Mouse (Mus musculus) retina, adult 2 months (tissue): ENCODE measurements at regions not wholly inside any gene's neighbourhood (a gene's known extent, or its start where the extent isn't known, plus 50 kb on each side); places are given as distances from the start of the nearest gene placed in this dataset.

Experiments used
- DNase-seq: peaks from one replicate; pipeline ENCODE4 v3.0.0-alpha.2; 2012; ENCODE audit warnings: low read depth, low spot score

DNA sequence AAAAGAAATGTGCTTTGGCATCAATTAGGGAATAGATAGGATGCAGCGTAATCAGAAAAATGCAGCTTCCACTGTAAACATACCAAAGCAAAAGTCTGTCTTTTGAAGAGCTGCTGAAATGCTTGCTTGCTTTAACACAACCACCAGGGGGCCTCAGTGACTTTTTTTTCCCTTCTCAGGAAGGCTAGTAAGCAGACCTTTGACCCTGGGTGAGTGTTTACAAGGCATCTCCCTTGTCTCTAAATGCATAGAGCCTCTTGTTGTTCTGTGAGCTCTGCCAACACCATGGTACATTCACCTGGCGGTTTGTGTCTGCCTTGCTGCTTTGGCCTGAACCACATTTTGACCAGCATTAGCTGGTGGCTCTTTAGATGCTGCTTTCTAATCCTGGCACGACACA is 191.9 kb upstream of the C9orf72 start:
- peak; percentile 6 for DNase-seq

DNA sequence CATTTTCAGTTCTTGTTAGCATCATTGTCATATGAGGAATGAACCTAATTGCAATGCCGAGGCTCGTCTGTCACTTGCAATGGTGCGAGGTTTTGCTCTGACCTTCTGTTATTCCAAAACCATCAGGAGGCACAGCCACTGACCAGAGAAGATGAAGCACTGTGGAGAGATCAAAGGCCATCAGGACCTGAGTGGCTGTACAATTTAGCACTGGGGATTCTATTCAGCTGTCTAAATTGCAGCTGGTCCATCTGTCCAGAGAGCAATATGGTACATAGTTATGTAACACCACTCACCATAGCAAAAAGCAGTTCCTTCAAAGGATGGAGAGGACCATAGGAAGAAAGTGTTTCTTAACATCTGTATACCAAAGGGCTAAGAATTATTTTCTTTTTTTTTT is 187.5 kb upstream of the C9orf72 start:
- no peak for DNase-seq

DNA sequence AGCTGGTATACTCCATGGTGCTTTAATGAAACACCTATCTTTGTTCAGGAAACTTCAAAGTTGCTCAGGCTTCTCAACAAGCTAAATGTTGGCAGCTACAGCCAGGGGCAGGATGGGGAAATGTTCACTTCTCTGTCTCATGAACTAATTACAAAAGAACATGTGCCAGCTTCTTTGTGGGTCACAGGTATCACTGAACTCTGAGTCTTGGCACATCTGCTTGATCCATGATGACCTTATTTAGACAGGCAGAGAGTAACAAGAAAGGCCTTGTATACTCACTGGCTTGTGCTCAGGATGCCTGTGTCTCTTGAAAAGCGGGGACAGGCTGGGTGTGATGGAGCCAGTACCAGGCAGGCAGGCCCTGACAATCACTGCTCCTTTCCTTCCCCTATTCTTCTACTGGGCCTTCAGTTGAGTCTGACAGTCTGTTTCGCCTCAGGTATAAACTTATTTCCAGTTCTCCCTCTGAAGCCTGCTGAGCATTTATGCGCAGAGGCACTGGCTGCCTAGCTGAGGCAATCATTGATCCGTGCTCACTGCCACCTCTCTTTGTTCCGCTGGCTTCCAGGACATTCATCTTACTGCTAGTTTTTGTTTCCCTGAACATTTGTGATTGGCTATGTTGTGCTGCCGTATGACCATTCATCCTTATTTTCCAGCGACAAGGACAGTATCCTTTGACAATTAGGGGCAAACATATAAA is 179.5 kb upstream of the C9orf72 start:
- DNase-seq, result no peak

DNA sequence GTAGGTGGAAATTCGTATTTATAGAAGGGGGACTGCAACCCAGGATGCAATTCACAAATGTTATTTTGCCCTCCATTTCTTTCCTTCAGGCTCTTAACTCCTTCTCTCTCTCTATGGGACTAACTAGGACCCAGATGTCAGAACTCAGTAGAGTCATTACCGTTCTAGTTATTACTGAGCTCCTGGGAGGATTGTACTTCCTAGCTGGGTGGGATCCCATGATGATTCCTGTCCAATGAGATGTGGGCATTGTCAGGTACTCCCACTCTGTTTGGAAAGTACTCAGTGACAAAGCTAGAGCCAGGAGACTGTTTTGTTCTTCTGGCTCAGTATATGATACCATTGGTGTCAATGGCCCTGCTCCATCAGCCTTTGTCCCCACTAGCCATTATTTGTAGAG is 178.1 kb upstream of the C9orf72 start:
- no peak for DNase-seq

DNA sequence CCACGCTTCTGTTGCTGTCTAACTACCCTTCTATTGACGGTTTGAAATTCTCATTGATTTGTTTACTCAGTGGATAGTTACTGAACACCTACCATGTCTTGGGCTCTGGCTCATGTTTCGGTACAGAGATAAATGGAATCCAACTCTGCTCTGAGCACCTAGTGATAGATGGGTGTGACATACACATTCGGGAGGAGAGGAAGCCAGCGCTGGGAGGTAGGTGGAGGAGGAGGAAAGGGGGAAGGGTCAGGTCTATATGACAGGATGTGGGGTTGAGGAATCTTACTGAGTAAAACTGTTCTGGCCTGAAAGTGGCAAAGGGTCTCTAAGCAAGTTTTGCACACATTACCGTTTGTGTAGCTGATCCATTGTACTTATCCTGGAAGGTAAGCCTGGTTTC is 177.6 kb upstream of the C9orf72 start:
- no peak for DNase-seq

DNA sequence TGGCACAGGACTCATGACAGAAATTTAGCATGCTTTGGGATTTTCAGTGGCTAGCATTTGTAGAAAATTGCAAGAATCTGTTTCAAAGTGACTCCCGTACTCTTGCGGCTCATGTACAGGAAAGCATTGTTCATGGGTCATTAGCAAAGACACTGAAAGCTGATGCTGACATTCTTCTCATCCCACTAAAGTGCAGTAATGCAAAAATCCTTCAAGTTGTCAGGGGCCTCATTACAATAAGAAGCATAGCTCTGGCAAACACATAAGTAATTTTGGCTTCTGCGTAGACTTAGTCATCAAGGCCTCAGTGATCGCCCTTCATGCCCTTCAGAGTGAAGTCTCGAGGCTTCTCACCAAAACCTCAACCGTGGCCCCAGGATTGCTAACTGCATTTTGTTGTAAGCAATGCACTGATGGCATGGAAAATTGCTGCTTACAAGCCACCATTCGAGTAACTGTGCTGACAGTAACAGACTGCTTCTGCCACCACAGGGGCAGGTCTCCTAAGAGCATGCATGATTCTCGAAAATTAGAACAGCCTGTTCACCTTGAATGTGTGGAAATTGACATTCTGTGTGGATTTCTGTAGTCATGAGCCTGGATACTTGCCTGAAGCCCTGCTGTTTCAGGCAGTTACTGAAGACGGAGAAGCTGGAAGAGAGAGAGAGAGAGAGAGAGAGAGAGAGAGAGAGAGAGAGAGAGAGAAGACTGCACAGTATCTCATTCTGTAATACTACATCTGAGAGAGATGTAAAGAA is 176.6 kb upstream of the C9orf72 start:
- no peak for DNase-seq

DNA sequence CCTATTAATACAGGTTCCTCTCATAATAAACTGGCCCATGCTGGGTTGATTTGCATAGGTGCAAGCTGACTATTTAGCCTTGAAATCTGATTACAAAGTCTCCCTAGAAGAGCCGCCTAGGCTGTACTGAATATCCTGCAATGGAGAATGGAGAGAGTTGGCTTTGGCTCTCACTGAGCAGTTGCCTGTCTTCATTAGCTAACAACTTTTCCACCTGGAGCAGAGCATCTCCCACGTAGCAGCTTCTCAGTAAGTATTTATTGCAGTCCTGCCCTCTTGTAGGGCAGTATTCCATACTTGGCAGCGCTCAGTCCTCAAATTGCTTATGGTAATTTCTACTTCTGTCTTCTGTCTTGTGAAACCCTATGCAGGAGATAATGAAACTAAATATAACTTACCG is 175.8 kb upstream of the C9orf72 start:
- DNase-seq, result no peak

DNA sequence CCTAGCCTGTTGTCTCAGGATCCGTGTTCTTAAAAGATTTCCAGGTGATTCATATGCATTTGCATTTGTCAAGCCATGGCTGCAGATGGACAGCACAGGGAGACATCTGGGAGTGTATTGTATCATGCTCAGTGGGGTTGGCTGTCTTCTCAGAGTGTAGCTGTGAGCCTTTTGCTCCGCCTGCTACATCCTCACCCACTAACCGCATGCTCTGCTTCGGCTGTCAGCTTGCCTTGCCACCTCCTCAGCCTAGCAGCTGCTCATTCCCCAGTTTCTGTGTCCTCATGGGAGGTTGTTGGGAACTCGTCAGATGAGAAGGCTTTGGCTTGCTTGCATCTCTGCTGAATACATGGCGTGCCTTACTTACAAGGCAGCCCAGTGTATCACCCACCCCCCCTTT is 174.5 kb upstream of the C9orf72 start:
- no peak for DNase-seq

DNA sequence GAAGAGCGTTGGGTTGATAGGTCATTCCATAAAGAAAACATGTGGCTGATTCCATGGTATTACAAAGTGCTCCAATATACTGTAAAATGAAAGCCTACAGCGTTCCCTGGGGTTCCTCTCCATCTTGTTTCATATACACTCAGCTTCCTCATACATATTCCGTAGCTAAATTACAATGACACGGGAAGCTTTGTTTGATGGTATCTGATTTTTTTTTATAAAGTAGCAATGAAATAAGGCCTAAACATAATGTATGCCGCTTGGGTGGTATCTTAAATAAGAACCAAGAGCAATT is 169.6 kb upstream of the C9orf72 start:
- no peak for DNase-seq

DNA sequence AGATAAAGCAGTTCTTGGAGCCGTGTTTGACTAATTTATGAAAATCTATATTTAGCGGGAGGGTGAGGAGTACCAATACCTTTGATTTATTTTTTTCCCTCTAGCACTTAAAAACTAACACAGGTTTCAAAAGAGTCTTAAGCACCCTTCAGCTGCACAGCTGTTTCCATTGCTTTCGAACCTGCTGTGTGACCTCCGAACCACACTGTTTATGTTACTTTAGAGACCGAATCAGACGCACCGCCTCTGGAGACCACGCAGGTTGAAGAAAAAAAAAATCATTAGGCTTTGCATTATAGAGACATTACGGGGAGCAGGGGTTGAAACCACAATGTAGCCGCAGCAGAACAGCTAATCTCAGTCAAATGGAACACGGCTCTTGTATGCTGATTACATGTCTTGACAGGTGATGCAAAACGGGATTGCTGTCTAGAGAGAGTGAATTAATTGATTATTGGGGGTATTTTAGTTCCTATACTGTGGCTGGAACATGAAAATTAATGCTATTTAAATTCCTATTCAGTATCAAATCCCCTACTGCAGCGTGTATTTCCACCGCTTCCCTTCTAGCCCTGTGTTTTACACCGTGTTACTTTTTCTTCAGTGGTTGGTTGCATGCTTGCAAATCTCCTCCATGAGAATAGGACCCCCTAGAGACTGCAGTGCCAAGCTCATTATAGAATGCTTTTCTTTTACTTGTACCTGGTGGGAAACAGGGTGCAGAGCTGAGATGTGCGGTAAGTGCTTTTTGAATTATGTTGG is 169.0 kb upstream of the C9orf72 start:
- DNase-seq, result no peak

DNA sequence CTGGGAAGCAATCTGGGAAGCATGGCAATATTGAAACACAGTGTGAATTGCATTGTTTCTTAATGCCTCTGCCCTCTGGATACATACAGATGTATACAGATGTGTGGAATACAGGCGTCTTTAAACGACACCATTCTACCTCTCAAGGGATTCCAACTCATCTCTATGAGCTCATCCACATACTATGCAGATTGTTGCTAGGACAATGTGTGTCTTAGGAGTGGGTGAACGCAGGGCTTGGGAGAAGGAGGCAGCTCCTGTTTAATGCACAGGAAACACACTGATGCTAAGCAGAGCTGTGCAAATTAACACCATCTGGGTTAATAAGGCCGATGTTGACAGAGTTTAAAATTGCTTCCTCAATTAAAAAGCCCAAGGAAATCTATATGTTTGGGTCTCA is 149.8 kb upstream of the C9orf72 start:
- no peak for DNase-seq

DNA sequence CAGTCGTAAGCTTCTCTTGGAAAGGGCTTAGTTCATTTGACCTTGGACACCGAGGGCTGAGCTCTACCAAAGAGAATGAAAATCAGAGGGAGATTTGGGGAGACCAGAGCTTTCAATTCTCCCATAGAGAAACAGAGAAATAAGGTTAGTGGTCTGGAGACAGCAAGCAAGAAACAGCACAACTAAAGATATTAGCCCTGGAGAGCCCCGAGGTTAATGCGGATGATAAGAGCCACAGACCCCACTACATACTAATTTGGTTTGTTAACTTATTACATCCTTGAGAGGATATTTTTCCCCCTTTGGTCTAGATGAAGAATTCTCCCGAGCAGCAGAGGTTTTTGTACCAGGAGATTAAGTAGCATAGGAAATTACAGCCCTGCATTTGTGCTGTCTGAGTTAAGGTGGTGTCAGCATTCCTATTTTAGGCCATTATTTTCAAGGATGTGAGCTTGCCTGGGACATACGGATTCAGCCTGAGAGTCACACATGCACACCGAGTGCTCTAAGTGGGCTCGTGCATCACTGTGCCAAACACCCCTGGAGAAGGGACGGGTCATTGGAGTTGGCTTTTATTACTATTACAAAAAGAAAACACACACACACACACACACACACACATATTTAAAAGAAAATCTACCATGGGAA is 147.4 kb upstream of the C9orf72 start:
- DNase-seq, result no peak

DNA sequence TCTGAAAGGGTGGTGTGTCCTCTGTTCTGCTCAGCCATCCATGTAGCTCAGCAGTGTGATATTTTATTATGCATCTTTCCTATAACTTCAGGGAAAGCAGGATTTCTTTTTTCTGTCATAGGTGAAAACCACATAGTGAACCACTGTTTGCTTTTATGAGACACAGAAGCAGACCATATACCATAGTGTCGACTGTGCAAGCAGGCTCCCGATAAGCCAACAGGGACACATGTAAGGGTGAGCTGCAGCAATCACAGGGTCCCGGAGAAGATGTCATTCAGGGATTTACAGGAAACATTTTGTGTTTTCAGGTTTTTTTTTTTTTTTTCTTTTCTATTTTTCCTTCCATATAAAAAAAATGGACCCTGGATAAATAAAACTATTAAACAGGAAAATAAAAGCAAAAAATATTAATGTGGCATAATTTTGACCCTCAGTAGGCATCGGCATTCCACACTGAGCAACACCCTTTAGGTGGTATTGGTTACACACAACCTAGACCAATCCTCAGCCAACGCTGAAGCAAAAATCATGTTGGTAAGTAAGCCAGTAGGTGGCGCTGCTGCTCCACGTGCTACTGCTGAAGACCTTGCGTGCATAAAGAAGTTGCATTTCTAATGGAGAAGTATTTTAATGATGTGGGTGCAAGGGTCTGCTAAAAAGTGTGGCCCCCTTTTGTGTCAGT is 146.7 kb upstream of the C9orf72 start:
- DNase-seq, result peak; percentile 37

DNA sequence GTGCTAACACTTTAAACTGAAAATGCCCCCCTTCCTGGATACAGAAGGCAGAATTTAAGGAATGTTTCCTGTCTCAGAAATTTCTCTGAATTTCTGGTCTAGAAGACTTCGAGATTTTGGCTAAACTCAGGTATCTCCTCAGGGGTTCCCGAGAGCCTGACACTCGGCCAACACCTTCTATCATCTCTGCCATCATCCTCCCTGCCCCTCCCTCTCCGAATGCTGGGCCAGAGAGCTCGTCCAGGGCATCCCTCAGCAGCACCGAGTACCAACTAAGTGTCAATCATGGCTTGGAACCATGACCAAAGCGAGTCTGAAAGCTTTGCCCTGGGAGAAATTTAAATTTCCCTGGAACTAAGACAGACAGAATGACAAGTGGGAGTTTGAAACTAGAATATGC is 138.2 kb upstream of the C9orf72 start:
- no peak for DNase-seq

DNA sequence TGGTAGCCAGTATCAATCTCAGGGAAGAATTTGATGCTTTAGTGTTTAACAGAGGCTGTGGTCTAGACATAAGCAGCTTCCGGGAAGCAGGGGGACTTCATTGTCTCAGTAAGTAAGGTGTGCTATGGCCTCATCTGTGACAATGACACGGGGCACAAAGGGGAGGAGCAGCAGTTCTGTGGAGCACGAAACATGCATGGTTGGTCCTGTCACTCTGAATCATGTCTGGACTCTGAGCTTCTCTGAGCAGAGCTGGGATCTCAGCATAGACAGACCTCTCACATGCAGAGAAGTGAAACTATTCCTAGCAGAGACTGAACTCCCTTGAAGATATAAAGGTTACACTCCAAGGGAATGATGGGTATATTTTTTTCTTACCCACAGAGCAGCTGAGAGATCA is 136.2 kb upstream of the C9orf72 start:
- no peak for DNase-seq

DNA sequence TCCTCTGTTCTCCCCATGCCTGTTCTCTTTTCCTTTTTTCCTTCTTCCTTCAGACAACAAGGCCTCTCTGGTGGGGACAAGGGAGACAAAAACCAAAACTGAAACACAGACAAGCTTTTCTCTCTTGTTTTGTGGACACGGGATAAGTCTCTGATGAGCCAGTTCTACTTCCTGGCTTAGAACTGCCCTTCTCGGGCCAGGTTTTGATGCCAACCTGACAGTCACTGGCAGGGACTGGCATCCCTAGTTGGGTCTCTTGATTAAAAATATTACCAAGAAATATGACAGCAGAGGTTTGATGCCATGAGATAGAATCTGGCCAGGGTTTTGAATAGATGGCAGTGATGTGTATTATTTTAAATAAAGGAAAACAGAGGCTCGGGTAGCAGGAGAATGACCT is 133.4 kb upstream of the C9orf72 start:
- DNase-seq, result no peak

DNA sequence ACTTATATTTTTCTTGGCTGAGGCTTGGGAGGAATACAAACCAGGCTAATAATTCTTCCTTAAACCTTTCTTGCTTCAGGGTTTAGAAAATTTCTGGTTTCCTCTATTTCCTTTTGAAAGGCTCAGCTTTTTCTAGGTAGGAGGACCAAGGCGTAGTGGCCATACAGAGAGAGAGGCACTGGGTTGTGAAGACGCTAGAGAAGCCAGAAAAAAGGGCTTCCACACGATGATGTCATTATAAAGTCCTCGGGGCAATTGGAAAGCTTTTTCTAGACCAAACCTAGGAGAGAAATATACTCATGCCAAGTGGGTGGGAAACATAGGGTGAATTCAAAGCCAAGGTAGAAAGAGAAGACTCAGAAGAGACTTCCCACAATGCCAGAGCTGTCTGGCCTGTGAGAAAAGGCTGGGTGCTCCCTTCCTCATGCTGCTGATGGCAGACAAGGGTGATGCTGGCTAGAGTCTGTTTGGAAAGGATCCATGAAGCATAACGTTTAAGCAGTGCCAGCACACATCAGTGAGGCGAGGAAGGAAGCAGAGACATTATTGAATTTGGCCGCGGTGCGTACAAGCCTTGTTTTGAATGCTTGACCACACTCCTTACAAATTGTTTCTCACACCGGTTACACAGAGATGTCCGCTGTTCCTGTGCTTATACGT is 131.1 kb upstream of the C9orf72 start:
- DNase-seq, result no peak

DNA sequence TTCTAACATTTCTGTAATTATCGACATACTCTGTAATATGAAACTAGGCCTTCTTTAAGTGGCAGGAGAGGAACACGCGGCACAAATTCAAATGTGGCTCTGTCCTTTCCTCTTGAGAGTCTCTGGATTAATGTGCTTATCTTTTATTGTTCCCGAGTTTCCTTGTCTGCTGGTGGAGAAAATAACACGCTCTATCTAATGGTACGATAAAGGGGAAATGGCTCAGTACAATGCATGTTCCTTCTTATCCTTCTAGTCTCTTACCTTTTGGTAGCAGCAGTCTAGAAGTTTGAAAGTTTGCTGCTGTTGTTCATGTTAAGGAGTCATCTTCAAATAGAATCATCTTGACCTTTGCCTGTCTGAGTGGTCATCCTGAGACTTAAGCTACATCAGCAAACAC is 130.1 kb upstream of the C9orf72 start:
- no peak for DNase-seq

DNA sequence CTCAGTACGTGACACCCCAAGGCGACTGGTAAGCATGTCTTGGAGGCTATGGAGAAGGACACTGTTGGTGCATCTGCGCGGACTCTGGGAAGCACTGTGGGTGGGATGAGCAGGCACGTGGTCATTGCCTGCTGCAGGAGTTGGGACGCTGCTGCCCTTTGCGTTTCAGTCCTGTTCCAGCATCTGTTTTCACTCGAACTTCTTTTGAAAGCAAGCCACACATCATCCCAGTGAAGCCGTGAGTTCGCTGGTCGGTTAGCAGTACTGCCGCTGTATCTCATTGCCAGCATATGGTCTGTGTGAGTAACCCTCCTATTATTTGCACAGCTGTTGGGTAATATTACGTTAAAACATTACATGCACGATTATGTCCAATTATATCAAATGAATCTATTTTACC is 128.1 kb upstream of the C9orf72 start:
- DNase-seq, result no peak

DNA sequence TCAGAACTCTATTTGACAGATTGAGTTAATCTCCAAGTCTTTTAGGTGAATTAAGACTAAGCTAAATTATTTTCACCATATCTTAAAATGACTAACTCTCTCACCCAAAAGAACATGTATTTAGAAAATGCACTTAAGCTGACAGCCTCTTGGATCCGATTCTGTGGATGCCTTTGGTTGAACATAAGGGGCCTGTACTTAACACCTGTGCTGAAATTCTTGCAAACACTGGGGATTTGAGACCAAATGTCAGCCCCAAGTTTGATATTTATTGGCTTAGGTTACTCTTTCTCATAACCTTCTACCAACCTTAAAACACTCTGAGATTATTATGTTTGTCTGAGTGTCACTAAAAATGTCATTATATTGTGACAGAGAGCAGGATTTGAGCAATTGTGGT is 126.6 kb upstream of the C9orf72 start:
- DNase-seq, result no peak

DNA sequence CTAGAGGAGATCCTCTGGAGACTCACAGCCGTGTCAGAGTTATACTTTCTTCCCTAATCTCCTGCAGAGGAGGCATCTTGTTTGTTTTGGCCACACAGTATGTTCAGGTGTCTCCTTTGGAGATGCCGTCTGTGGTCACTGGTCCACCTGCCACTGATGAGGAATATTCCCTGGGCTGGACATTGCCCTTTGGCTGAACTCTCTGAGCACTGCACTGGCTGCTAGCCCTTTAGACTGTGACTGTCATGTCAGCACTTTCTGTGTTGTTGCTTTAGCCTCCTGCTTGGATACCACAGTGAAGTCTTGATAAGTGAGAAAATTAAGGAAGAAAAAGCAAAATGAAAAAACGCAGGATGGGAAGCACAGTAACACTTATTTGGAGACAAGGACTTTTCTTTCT is 124.5 kb upstream of the C9orf72 start:
- no peak for DNase-seq
